Mouse (Mus musculus): Measurements from ENCODE around the gene Gm28635. TPM values are rescaled to one million over a fixed set of nuclear protein-coding genes. Genes with fewer than 3 reads are reported as not detected.

Gm28635 gene
- polyA plus RNA-seq, 1 experiment from 2014 or later: not detected

DNA sequence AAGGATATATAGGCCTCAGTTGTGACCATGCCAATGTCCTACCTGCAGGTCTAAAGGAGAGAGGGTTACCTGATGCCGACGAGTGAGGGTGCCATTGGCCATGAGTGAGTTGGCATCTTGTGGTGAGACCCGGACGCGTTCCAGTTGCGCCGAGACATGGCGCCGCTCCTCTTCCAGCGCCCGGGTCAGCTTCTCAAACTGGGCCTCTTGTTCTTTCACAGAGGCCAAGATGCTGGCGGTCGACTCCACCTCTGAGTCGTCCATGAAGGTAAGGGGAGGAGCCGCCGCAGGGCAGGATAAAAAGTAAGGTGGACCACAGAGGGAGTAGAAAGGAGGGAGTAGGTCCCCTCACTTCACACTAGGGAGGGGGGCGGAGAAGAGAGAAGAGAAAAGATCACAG is 53.6 kb downstream of the Gm28635 start:
- H3K36me3 ChIP-seq: peaks cover 50% of the 10 kb centered on the region

DNA sequence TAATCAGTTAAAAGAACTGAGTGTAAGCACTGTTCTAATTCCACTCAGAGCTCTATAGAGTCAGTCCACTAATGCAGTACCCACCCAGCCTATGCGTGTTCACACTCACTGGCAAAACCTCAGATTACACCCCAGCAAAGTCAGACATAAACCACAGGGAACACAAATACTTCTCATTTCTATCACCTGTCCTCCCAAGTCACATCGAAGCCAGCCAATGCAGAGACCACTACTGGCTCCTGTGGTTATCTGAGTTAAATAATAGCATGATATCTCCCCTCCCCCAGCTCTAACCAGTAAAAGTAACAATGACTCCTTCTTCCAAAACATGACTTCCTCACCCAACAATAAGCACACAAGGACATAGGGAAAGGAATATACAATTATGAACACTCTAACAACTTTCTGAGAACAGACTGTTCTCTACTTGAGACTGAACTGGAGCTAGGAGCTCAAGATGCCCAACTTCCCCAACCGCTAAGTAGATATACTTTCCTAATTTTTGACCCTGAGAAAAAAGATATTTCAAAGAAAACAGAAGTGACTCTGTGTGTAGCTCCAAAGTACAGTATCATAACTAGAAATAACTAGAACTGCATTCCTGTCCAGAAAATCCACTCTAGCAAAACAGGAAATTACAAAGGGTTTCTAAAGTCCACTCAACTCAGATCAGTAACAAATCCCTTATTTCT is 54.3 kb downstream of the Gm28635 start:
- 92% methylated on average over 3 of the region's 3 CpGs for WGBS

More for the DNA sequence above, 53.6 kb downstream of the Gm28635 start:
- Histone ChIP-seq H3K27ac (replicated peaks) (no peak overlapping the region), H3K9me3 (replicated peaks) (no peaks in the 10 kb centered on the region), H3K27me3 (ENCODE audit: low read depth, poor library complexity, severe bottlenecking) (no peaks in the 10 kb centered on the region), H3K4me3 (no peak overlapping the region), H3K4me1 (peaks cover 8% of the 10 kb centered on the region)
- no peak for DNase-seq (ENCODE audit: low spot score)
- 92% methylated on average over 17 of the region's 17 CpGs for WGBS

DNA sequence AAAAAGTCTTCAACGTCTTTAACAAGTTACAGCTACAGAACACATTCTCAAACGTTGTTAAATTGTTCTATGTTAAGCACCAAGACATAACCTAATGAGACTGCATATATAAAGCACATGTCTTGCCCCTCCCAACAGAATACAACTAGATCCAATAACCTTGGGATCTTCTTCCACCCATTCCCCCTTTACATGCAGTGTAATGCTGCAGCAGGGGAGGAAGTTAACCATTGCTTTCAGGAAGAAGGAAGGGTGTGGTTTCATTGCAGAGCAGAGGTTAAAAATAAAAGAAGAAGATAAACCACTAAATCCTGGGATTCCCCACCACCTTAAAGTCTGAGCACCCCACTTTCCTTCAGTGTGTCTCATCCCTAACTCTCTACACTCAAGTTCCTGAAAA is 55.2 kb downstream of the Gm28635 start:
- Histone ChIP-seq H3K27me3 (ENCODE audit: low read depth, poor library complexity, severe bottlenecking) (no peaks in the 10 kb centered on the region), H3K4me3 (no peak overlapping the region), H3K4me1 (peaks cover 7% of the 10 kb centered on the region), H3K27ac (replicated peaks) (no peak overlapping the region), H3K9me3 (replicated peaks) (no peaks in the 10 kb centered on the region), H3K36me3 (peaks cover 58% of the 10 kb centered on the region)
- 87% methylated on average over 2 of the region's 2 CpGs for WGBS
- DNase-seq (ENCODE audit: low spot score): no peak

More for the DNA sequence above, 54.3 kb downstream of the Gm28635 start:
- Histone ChIP-seq H3K36me3 (peaks cover 54% of the 10 kb centered on the region), H3K27ac (replicated peaks) (no peak overlapping the region), H3K4me3 (no peak overlapping the region), H3K27me3 (ENCODE audit: low read depth, poor library complexity, severe bottlenecking) (no peaks in the 10 kb centered on the region), H3K9me3 (replicated peaks) (no peaks in the 10 kb centered on the region), H3K4me1 (peaks cover 8% of the 10 kb centered on the region)
- DNase-seq (ENCODE audit: low spot score): no peak

DNA sequence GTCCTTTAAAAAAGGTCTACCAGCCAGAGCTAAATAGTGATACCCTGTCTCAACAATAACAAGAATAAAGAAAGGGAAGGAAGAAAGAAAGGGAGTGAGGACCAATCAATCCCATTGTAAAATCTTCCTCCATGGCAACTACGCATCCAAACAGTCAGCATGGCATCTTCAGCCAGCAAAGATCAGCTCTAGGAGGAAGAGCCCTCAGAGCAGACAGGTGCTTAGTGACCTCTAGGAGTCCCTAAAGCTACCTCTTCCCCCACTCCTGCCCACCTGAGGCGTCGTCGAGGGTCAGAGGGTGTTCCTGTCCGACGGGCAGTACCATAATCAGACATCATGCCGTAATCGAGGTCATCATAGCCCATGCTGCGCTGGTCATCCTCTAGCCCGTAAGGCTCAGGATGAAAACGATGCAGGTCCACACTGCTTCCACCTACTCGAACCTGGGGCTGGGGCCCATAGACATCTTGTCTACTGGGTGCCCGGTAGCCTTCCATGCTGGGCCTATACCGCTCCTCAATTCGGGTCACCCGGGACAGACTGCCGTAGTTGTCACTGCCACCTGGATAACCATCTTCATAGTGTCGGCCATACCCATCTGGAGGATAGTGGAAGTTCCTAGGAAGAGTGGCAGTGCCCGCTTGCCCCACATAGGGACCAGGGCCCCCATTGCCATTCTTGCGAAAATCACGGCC is 58.0 kb downstream of the Gm28635 start:
- WGBS: 96% methylated on average over 21 of the region's 21 CpGs
- H3K27ac ChIP-seq (replicated peaks): no peak overlapping the region

DNA sequence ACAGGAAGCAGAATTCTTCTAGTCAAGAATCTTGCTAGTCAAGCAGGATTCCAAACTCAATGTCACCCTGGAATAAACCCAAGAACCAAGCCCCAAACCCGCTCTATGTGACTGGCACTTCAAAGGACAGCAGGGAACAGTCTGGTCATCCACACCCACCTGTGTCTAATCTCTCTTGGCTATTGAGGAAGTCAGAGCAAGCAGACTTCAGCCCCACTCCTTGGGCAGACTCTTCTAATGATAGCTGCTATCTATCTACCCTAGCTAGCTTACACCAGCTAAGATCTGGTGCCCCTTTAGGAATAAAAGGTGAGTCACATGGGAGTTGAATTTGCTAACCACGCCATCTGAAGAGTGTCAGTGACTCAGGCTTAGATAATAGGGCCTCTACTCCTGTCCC is 58.9 kb downstream of the Gm28635 start:
- Histone ChIP-seq H3K9me3 (replicated peaks) (no peaks in the 10 kb centered on the region), H3K27ac (replicated peaks) (no peak overlapping the region), H3K4me3 (no peak overlapping the region), H3K27me3 (ENCODE audit: low read depth, poor library complexity, severe bottlenecking) (no peaks in the 10 kb centered on the region), H3K36me3 (peaks cover 86% of the 10 kb centered on the region), H3K4me1 (no peaks in the 10 kb centered on the region)
- 88% methylated on average over 2 of the region's 2 CpGs for WGBS
- DNase-seq (ENCODE audit: low spot score): no peak

More for the DNA sequence above, 58.0 kb downstream of the Gm28635 start:
- H3K4me1 ChIP-seq: no peaks in the 10 kb centered on the region
- H3K9me3 ChIP-seq (replicated peaks): no peaks in the 10 kb centered on the region
- no peak for DNase-seq (ENCODE audit: low spot score)
- no peak overlapping the region for H3K4me3 ChIP-seq
- peaks cover 86% of the 10 kb centered on the region for H3K36me3 ChIP-seq
- no peaks in the 10 kb centered on the region for H3K27me3 ChIP-seq (ENCODE audit: low read depth, poor library complexity, severe bottlenecking)

DNA sequence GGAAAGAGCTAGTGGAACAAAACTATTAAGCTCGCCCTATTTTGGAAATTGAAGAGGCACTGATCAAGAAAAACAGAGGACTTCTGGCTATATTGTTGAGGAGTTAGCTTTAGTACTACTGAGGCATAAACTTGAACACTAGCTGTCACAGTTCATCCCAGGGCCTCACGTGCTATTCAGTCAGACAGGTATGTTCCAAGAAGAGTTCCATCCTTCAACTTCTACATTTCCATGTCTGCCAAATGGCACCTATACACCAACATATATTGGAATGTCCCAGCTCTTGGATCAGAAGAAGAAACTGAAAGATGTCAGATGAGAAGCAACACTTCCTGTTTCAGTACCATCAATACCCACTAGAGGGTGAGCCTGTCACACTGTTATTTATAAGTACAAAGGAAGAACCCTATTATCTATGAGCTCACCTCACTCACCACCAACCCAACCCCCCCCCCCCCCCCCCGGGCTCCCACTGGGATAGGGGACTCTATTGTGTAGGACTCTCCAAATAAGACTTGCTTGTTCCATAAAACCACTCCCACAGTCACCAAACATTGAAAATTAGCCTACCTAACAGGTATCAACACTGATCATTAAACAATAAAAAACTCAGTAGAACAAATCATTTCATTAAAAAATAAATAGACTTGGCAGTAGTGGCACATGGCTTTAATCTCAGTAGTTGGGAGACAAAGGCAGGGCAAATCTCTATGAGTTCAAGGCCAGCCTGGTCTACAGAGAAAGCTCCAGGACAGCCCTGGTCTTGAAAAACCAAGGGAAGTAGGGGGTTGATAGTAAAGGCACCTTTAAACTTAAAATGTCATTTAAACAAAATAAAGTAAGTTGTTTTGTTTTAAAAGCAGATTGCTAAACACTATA is 60.0 kb downstream of the Gm28635 start:
- Histone ChIP-seq H3K4me3 (no peak overlapping the region), H3K27ac (replicated peaks) (no peak overlapping the region), H3K4me1 (no peaks in the 10 kb centered on the region), H3K36me3 (peaks cover 90% of the 10 kb centered on the region), H3K9me3 (replicated peaks) (no peaks in the 10 kb centered on the region), H3K27me3 (ENCODE audit: low read depth, poor library complexity, severe bottlenecking) (no peaks in the 10 kb centered on the region)
- DNase-seq (ENCODE audit: low spot score): no peak
- WGBS: 84% methylated on average over 3 of the region's 3 CpGs

DNA sequence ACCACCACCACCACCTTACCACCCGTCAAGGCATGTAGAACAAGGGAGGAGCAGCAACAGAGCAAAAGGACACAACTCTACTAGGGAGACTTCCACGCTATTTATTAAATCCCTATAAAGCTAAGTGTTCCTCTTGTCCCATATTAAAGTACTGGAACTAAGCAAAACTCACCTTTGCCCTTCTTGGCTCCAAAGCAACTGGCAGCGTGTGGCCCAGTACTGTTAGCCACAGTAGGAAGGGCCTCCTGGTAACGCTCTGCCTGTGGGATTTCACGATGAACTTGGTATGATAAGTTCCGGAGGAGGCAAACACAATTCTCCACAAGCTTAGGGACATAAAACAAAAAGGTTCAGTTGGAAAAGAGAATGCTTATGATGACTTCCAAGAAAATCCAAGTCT is 65.1 kb downstream of the Gm28635 start:
- no peak overlapping the region for H3K4me3 ChIP-seq
- H3K36me3 ChIP-seq: peaks cover 100% of the 10 kb centered on the region
- H3K4me1 ChIP-seq: no peaks in the 10 kb centered on the region
- 95% methylated on average over 6 of the region's 6 CpGs for WGBS
- H3K27me3 ChIP-seq (ENCODE audit: low read depth, poor library complexity, severe bottlenecking): no peaks in the 10 kb centered on the region
- no peak overlapping the region for H3K27ac ChIP-seq (replicated peaks)
- no peak for DNase-seq (ENCODE audit: low spot score)
- no peaks in the 10 kb centered on the region for H3K9me3 ChIP-seq (replicated peaks)

DNA sequence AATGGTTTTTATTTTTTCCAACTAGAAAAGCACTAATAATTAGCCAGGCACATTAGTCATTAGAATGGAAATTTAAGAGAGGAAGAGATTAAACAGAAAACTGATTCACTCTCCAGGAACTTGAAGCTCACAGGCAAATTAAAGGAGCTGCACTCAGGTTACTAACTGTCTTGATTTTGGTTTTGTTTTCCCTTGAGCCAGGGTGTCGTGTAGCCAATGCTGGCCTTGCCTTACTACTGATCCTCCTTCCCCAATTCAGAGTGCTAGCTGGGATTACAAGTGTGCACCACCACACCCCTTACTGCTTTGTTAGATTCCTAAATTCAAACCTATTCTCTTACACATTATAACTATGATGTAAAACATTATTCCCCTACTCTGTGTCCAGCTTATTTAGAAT is 70.0 kb downstream of the Gm28635 start:
- no peak overlapping the region for H3K4me3 ChIP-seq
- DNase-seq (ENCODE audit: low spot score): no peak
- H3K36me3 ChIP-seq: peaks cover 100% of the 10 kb centered on the region
- H3K27me3 ChIP-seq (ENCODE audit: low read depth, poor library complexity, severe bottlenecking): no peaks in the 10 kb centered on the region
- H3K4me1 ChIP-seq: no peaks in the 10 kb centered on the region
- WGBS: 92% methylated on average over 1 of the region's 1 CpGs
- no peaks in the 10 kb centered on the region for H3K9me3 ChIP-seq (replicated peaks)
- no peak overlapping the region for H3K27ac ChIP-seq (replicated peaks)

DNA sequence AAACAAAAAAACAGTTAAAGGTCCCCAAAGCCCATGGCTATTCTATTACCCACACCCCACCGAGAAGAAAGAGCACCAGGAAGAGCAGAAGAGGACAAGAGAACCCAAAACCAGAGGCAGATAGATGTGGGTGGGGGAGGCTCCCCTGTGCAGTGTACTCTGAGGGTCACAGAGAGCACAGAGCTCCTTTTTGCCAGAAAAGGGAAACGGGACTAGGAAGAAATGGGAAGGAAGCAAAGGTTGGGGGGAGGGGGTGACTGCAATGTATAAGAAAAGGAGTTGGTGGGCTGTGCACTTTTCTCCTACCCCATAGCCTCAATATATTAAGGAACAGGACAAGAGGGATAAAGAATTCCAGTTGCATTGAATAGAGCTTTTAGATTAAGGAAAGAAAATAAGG is 76.9 kb downstream of the Gm28635 start:
- 72% methylated on average over 2 of the region's 2 CpGs for WGBS
- H3K27me3 ChIP-seq (ENCODE audit: low read depth, poor library complexity, severe bottlenecking): no peaks in the 10 kb centered on the region
- H3K27ac ChIP-seq (replicated peaks): no peak overlapping the region
- no peak overlapping the region for H3K4me3 ChIP-seq
- peaks cover 85% of the 10 kb centered on the region for H3K36me3 ChIP-seq
- no peaks in the 10 kb centered on the region for H3K4me1 ChIP-seq
- H3K9me3 ChIP-seq (replicated peaks): no peaks in the 10 kb centered on the region
- DNase-seq (ENCODE audit: low spot score): no peak

DNA sequence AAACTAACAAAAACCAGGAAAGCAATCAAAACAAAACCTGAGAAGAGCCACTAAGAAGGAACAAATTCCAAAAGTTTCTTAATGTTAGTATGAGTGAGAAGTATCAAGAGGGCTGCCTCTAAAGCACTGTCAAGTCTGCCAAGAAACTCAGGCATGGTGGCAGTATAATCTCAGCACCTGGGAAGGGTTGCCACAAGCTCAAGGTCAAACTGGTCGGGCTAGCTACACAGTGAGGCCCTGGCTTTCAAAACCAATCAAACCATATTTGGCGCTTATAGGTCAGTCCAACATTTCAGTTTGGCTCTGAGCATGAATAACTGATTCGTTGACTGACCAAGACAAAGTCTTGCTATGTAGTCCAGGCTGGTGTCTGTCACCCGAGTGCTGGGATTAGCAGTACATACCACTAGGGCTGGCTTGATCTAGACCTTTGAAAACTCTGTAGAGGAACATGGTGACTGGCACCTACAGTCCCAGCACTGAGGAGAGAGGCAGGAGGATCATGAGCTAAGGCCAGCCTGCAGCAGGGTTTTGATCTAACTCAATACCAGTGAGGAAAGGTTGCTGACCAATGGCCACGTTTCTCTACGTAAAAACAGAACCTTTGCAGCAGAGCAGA is 78.5 kb downstream of the Gm28635 start:
- Histone ChIP-seq H3K9me3 (replicated peaks) (no peaks in the 10 kb centered on the region), H3K27me3 (ENCODE audit: low read depth, poor library complexity, severe bottlenecking) (no peaks in the 10 kb centered on the region), H3K4me3 (no peak overlapping the region), H3K36me3 (peaks cover 77% of the 10 kb centered on the region), H3K27ac (replicated peaks) (no peak overlapping the region), H3K4me1 (no peaks in the 10 kb centered on the region)
- DNase-seq (ENCODE audit: low spot score): no peak
- 93% methylated on average over 6 of the region's 6 CpGs for WGBS

DNA sequence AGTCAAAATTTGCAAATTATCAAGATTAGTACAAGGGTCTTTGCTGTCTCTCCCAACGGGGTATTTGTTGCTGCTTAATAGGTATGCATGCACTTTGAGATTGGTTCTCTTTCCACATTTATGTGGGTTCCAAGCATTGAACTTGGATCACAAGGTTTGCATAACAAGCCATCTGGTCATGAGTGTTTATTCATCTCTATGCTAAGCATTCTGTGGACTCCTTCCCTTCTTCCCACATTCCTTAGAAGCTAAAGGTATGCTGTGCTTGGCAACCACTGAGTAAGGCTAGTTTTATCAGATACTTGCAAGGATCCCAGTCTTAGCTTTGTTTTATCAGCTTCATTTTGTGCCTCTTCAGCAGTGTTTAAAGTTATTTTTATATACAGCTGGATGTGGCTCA is 80.7 kb downstream of the Gm28635 start:
- no peak overlapping the region for H3K27ac ChIP-seq (replicated peaks)
- no peaks in the 10 kb centered on the region for H3K4me1 ChIP-seq
- no peaks in the 10 kb centered on the region for H3K9me3 ChIP-seq (replicated peaks)
- DNase-seq (ENCODE audit: low spot score): no peak
- H3K36me3 ChIP-seq: peaks cover 66% of the 10 kb centered on the region
- no peak overlapping the region for H3K4me3 ChIP-seq
- no peaks in the 10 kb centered on the region for H3K27me3 ChIP-seq (ENCODE audit: low read depth, poor library complexity, severe bottlenecking)
- 100% methylated on average over 1 of the region's 1 CpGs for WGBS

DNA sequence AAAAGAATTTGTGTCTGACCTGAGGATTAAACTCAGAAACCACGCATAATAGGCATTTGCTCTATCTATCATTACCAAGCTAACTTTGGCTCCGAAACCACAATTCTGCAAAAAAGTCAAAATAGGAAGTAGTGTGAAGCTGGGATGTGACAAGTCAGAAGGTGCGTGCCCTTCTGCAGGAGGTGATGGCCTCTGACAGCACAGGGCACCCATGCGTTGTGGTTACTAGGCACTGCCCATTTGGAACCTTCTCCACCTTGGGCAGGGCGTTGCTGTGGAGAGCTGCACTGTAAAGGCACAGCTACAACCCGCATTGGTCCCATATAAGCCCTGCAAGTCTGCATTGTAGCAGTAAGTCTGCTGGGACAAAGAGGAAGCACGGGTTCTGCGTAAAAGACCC is 85.0 kb downstream of the Gm28635 start:
- no peaks in the 10 kb centered on the region for H3K4me1 ChIP-seq
- H3K27me3 ChIP-seq (ENCODE audit: low read depth, poor library complexity, severe bottlenecking): no peaks in the 10 kb centered on the region
- H3K9me3 ChIP-seq (replicated peaks): peaks cover 9% of the 10 kb centered on the region
- H3K27ac ChIP-seq (replicated peaks): no peak overlapping the region
- no peak overlapping the region for H3K4me3 ChIP-seq
- 95% methylated on average over 8 of the region's 8 CpGs for WGBS
- peaks cover 70% of the 10 kb centered on the region for H3K36me3 ChIP-seq
- DNase-seq (ENCODE audit: low spot score): no peak

All from midbrain, embryonic 10.5 days (tissue).